ENCODE assay signal across 21 mouse cellular contexts in genomic region chr5:77252115-77252827, GRCm38 (mm10). TPM values are rescaled to one million over a fixed set of nuclear protein-coding genes. Genes with fewer than 3 reads are reported as not detected.
DNase-seq lines count a peak whose midpoint lies in the region; ATAC-seq and TF ChIP-seq lines count a peak whose summit lies in the region.
"Had no signal": no experiment of that assay in that cellular context is flagged by ENCODE, and none has a peak within 500 bp of the region (broad histone marks: within the 10 kb centered on the region; RNA-seq: fewer than 3 reads in every experiment).

No protein-coding gene starts in this region.

- H3K4me3 ChIP-seq in bone marrow macrophage, adult 2 months (ENCODE audit: insufficient read depth, low read length): no peak overlapping the region
- H3K4me3 ChIP-seq: embryonic facial prominence, embryonic 15.5 days; forebrain, embryonic 13.5 days; hindbrain, embryonic 13.5 days; limb, embryonic 15.5 days had no signal

- DNase-seq in 3134 (ENCODE audit: extremely low read depth, insufficient read length, low spot score): peak; percentile 70
- DNase-seq in CD4-positive helper T cell, adult 2 months (ENCODE audit: low read depth, low spot score): peak; percentile 43
- DNase-seq in adrenal gland, postnatal 4 days (ENCODE audit: low spot score in 2 of 2): no peak
- no peak for DNase-seq in gastrocnemius, adult 8-10 months (ENCODE audit: low spot score in 2 of 2)
- no peak for DNase-seq in urinary bladder, postnatal 36 days (ENCODE audit: low spot score in 2 of 2)
- DNase-seq: adrenal gland, postnatal 14 days; cerebellum, postnatal 14 days; heart, adult 18-20 months; kidney, postnatal 10 days; layer of hippocampus, adult 9-11 months; liver, postnatal 0 days; right cerebral cortex, adult 18-20 months; thymus, postnatal 25 days had no signal

- H3K27ac ChIP-seq in bone marrow macrophage, adult 2 months (ENCODE audit: insufficient read depth, low read depth, low read length): peak overlapping the region; percentile 38
- H3K27ac ChIP-seq: embryonic facial prominence, embryonic 15.5 days; forebrain, embryonic 13.5 days; hindbrain, embryonic 13.5 days; limb, embryonic 15.5 days had no signal

- TF ChIP-seq CTCF in bone marrow macrophage, adult 2 months (IDR thresholded peaks at IDR 0.05; ENCODE audit: low read depth, low read length): 0 out of 2 replicates have a peak, but pooled peaks have one; percentile 8

- peaks cover 23% of the 10 kb centered on the region for H3K4me1 ChIP-seq in bone marrow macrophage, adult 2 months (ENCODE audit: control insufficient read depth, insufficient read depth, low read length)
- H3K4me1 ChIP-seq: embryonic facial prominence, embryonic 15.5 days; forebrain, embryonic 13.5 days; hindbrain, embryonic 13.5 days; limb, embryonic 15.5 days had no signal

- ATAC-seq in megakaryocyte, adult 5-6 weeks (ENCODE audit: poor library complexity, severe bottlenecking): peak; percentile 83
- ATAC-seq: forebrain, embryonic 13.5 days; intestine, postnatal 0 days; liver, postnatal 0 days; midbrain, embryonic 16.5 days had no signal

- TF ChIP-seq POLR2A in bone marrow macrophage, adult 2 months (IDR thresholded peaks at IDR 0.05; ENCODE audit: borderline replicate concordance, low read depth, low read length): no peak

RNA-seq across cellular contexts. Expression of gene Rest, which starts 13.0 kb away (rescaled TPM):
- polyA plus RNA-seq in bone marrow macrophage, adult 2 months (2012; ENCODE audit: insufficient read depth, insufficient read length, missing spikeins): 14.2 and 16.6 TPM in 2 replicates
- total RNA-seq in megakaryocyte, adult 5-6 weeks (2015): 19.9 and 21.1 TPM in 2 replicates
- 31.5 and 37.9 TPM in 2 replicates for total RNA-seq in megakaryocyte, adult 5-6 weeks (2017)
- 10 to 100 TPM; 39.0 to 42.6 TPM for total RNA-seq in adrenal gland, postnatal 4 days (2021)
- 10 to 100 TPM in 1 of 4 experiments, 1 to 10 TPM in 3; 8.3 to 10.2 (median 9.2) TPM for total RNA-seq in gastrocnemius, adult 8-10 months (2022)

RNA-seq across cellular contexts. Expression of gene Spink2, which starts 41.0 kb away (rescaled TPM):
- polyA plus RNA-seq in bone marrow macrophage, adult 2 months (2012; ENCODE audit: insufficient read depth, insufficient read length, missing spikeins): not detected in 2 replicates
- 2.2 and 4.9 TPM in 2 replicates for total RNA-seq in megakaryocyte, adult 5-6 weeks (2015)
- 3.3 and 5.4 TPM in 2 replicates for total RNA-seq in megakaryocyte, adult 5-6 weeks (2017)
- total RNA-seq in adrenal gland, postnatal 4 days (2021): under 1 TPM in 1 of 2 experiments, not detected in 1; 0.54 TPM
- not detected for total RNA-seq in gastrocnemius, adult 8-10 months (2022)
- total RNA-seq: adrenal gland, postnatal 14 days; heart, adult 18-20 months had no signal
- polyA plus RNA-seq: liver, postnatal 0 days had no signal

RNA-seq across cellular contexts. Expression of gene Noa1, which starts 57.6 kb away (rescaled TPM):
- polyA plus RNA-seq in bone marrow macrophage, adult 2 months (2012; ENCODE audit: insufficient read depth, insufficient read length, missing spikeins): 10.1 and 10.5 TPM in 2 replicates
- total RNA-seq in megakaryocyte, adult 5-6 weeks (2015): 18.0 and 24.7 TPM in 2 replicates
- total RNA-seq in megakaryocyte, adult 5-6 weeks (2017): 10.2 and 15.8 TPM in 2 replicates
- total RNA-seq in adrenal gland, postnatal 4 days (2021): 10 to 100 TPM; 25.4 to 25.7 TPM
- 10 to 100 TPM; 14.3 to 17.1 (median 15.8) TPM for total RNA-seq in gastrocnemius, adult 8-10 months (2022)

RNA-seq across cellular contexts. Expression of gene Polr2b, which starts 57.7 kb away (rescaled TPM):
- polyA plus RNA-seq in bone marrow macrophage, adult 2 months (2012; ENCODE audit: insufficient read depth, insufficient read length, missing spikeins): 31.0 and 35.9 TPM in 2 replicates
- 60.9 and 79.2 TPM in 2 replicates for total RNA-seq in megakaryocyte, adult 5-6 weeks (2015)
- total RNA-seq in megakaryocyte, adult 5-6 weeks (2017): 100 and 101 TPM in 2 replicates
- 10 to 100 TPM; 87.5 to 89.2 TPM for total RNA-seq in adrenal gland, postnatal 4 days (2021)
- total RNA-seq in gastrocnemius, adult 8-10 months (2022): 10 to 100 TPM; 25.5 to 29.7 (median 25.7) TPM

Comparison
In these comparisons a context has a peak if more than half of its experiments do, and no peak if none do; other contexts are left out.
1. DNase-seq: peak in 3134 (single experiment) and CD4-positive helper T cell, adult 2 months (single experiment); none in adrenal gland, postnatal 4 days (0 of 2), gastrocnemius, adult 8-10 months (0 of 2) and urinary bladder, postnatal 36 days (0 of 2).